Mouse (Mus musculus) erythroid progenitor cell, adult 5-6 weeks (primary cell): ENCODE measurements around the gene Polr1a. TPM values are rescaled to one million over a fixed set of nuclear protein-coding genes. Genes with fewer than 3 reads are reported as not detected.

Source experiments
- ATAC-seq: replicated peaks from 2 replicates; pipeline ENCODE4 v1.8.0; 2016; ENCODE audit warnings: moderate number of reproducible peaks, mild to moderate bottlenecking, moderate TSS enrichment, inconsistent platforms; ENCODE audit not compliant: poor library complexity, low FRiP score, severe bottlenecking
- total RNA-seq, 2 experiments: library from RNA; stranded (forward) in 1 of 2; stranded (reverse) in 1 of 2; fragments of 150-400 nt in 1 of 2; fragments of 186-747, 209-891 nt in 1 of 2; gene quantifications; 2 replicates each; pipeline versions ENCODE4 v1.2.3 to v1.2.4; 2015 to 2017; ENCODE audit warnings: low replicate concordance in 2 of 2

Gene Polr1a
- total RNA-seq, 2 experiments from 2014 or later, result 5.9 to 21.4 TPM

DNA sequence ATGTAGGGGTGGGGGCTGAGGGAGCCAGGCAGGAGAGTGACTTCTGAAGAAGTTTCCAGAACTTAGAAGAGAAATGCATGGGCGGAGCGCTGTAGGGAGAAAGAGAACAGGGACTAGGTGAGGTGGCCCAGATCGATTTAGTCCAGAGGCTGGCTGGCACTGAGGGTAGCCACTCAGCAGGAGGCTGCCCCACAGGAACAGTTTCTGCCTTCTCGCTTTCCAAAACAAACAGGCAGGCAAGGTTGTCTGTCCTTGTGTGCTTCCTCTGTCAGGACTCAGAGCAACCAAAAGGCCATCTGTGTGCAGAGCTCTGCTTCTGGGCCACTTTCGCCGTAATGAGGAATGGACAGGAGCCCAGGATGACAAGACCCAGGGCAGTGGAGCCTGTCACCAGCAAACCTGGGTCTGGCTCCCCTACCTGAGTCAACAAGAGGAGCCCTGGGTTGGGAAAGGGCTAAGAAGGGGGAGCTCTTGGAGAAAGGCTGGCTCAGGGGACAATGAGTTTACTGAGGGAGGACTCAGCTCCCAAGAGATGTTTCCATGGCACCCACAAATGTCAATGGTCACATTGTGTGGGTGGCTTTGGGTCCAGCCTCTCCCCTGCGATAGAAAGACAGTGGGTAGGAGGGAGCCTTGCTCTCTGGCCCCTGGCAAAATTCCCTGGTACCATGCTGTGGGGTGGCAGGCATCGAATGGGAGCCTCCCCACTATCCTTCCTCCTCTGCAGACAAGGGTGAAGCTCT lies 82.5 kb downstream of the Polr1a start:
- no peak for ATAC-seq

DNA sequence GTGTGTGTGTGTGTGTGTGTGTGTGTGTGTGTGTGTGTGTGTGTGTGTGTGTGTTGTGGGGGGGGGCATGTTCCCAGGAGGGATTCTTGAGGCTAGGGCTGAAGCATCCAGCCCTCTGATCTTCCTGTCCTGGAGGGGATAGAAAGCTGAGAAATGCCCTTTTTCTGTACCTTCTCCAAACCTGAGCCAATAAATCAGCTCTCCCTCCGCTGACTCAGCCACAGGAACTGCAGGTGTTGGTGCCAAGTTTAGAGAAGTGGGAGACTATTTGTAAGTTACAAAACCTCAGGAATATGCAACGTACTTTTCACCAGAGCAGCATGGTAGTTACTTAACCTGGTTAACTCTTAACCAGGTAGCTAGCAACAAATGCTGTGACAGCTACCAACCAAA lies 83.1 kb downstream of the Polr1a start:
- ATAC-seq, result no peak

- ATAC-seq, result no peak
These were observed 85.2 kb downstream of the Polr1a start for GRCm38 (mm10) chr6:71994004-71994403.

DNA sequence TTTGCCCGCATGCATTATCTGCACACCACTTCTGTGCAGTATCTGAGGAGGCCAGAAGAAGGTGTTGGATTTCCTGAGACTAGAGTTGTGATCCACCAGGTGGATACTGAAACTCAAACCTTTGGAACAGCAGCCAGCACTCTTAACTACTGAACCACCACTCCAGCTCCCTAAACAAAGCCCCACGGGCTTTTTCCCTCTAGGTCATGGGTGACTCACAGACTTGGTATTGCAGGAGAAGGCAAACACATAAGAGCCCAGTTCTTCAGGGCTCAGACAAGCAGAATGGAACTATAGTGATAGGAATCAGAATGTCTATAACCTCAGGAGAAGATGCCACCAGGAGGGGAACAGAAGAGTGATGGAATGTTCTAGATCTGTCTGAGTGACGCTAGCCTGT lies 86.2 kb downstream of the Polr1a start:
- no peak for ATAC-seq

DNA sequence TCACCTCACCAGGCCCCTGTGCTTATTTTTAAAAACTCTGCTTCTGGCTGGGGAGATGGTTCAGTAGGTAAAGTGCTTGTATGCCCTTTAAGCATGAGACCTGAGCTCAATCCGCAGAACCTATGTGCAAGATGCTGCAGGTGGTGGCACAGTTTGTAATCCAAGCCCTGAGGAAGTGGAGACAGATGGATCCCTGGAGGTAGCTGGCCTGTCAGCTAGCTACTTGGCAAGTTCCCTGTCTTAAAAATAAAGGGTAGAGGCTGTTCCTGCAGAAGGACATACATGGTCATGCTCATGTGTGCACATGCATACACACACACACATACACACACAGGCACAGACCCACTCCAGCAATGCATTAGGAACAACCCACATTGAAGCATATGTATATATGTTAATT lies 88.4 kb downstream of the Polr1a start:
- ATAC-seq, result no peak

- no peak for ATAC-seq
These were observed 91.2 kb downstream of the Polr1a start for GRCm38 (mm10) chr6:71999917-72000512.

DNA sequence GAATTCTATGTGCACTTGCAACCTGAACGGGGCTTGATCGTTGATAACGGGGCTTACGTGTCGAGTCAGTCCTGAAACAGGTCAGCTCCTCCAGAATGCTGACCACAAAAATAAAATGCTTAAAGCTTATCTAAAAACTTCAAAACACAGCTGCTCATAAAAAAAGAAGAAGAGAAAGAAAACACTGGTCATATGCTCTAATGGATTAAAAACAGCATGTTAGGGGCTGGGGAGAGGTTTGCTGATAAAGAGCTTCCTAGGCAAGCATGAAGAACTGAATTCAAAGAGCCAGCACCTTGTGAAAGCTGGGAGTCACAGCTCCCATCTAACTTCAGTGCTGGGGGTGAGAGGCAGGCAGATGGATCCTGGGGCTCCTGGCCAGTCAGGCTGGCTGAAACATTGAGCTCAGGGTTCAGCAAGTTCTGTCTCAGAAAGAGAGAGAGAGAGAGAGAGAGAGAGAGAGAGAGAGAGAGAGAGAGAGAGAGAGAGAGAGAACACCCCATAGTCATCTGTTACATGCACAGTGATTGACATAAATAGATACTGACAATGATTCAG lies 92.4 kb downstream of the Polr1a start:
- ATAC-seq, result no peak

DNA sequence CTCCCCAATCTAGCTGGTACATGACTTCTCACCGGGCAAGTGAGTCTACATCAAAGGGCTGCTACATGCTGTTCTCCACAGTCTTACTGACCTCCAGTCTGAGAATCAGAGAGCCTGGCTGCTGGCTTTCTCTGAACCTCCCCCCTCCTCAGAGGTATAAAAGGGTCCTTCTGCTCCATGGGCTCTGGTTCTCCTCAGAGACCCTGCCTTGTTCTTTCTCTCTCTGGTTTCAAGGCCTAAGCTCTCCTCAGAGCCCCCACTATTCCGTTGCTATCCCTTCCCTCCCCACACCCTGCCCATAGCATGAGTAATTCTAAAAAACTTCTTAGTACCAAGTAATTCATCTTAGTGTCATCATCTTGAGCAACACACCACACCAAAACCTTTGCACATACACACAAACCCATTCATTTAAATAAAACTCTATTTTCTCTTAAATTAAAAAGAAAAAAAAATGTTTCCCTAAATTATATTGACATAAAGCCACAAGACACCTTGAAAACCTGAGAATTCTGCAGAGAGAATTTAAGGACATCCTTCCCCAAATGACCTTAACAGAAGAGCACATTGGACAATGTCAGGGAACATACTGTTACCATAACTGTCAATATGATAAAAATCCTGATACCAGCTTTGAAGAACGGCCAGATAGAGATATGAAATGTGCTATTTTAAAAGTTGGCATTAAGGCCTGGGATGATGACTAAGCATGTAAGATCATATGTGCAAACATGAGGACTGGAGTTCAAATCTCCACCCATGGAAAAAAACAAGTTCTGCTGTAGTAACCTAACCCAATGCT lies 98.8 kb downstream of the Polr1a start:
- no peak for ATAC-seq

DNA sequence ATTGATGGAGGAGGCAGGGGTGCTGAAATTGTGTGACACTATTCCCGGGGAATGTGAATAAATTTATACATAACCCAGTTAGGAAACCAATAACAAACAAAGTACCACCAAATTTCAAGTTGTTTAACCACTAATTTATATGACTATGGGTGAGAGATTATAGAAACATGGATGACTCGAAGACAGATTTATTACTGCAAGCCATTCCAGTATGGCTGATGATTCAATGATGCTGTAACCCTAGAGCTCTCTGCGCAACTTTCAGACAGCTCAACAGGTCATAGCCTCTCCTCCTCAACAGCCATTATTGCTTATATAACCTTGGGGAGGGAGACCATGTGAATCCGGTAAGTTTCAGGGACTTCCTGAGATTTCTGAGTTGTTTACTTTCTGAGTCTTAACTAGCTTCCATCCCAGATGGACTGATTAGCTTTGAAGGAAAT lies 99.4 kb downstream of the Polr1a start:
- ATAC-seq, result no peak

DNA sequence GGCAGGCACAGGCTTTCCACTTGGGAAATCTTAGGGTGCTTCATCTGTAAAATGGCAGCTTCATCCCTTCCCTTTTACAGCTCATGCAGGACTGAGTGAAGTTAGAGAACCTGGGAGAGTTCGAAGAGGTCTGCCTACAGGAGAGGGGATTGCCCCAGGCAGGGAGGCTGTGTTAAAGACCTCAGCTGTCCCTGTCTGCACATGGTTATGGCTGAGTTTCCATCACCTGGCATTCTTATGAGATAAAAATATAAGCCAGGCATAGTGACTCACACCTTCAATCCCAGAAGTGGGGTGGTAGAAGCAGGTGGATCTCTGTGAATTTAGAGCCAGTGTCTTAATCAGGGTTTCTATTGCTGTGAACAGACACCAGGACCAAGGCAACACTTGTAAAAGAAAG lies 100.6 kb downstream of the Polr1a start:
- no peak for ATAC-seq

DNA sequence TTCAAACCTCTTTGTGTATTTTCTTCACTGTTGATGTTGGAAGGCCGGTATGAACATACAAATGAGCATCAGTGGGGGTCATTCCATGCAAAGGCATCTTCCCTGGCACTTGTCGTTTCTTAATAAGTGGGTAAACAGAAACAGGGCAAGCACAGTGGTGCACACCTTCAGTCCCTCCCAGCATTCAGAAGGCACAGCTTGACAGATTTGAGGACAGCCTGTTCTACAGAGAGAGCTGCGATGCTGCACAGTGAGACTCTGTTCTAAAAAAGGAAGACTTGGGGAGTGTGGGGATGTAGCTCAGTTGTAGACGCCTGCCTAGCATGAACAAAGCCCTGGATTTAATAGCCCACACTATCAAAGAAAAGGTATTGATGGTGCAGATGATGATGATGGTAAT lies 105.2 kb downstream of the Polr1a start:
- no peak for ATAC-seq

DNA sequence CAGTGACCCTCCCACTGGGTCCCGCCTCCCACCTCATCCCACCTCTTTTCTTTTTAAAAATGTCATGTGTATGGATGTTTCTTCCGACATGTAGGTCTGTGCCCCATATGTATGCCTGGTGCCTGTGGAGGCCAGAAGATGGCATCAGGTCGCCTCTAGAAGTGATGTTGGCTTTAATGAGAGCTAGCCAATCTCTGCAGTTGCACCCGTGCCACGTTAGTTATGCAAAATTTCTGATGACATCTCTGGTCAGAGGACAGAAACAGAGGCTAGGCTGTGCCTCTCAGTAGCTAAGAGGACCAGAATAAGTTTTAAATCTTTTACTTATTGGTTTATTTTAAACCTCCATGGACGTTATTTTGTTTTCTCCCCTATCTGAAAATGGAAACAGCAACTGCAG lies 109.2 kb downstream of the Polr1a start:
- ATAC-seq, result no peak; the same call in 1 of the 2 replicates

GRCm38 (mm10) chr6:72025497-72025896 lies 116.6 kb downstream of the Polr1a start:
- no peak for ATAC-seq

DNA sequence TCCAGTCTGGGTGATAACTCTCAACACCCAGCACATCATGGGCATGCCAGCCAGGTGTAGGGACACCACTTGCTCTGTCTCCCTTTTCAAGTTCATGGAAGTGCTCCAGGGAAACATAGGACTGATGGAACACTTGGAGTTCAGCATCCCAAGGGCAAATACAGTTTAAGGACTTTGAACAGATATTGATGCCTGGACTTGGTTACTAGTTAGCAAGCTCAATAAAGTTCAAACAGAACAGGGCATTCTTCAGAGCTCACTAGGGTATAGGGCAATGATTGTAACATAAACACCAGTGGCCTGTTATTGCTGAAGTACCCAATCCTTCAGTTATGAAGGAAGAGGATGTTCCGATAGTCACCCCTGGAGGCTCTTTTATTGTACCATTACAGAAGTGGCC lies 119.2 kb downstream of the Polr1a start:
- ATAC-seq, result no peak

DNA sequence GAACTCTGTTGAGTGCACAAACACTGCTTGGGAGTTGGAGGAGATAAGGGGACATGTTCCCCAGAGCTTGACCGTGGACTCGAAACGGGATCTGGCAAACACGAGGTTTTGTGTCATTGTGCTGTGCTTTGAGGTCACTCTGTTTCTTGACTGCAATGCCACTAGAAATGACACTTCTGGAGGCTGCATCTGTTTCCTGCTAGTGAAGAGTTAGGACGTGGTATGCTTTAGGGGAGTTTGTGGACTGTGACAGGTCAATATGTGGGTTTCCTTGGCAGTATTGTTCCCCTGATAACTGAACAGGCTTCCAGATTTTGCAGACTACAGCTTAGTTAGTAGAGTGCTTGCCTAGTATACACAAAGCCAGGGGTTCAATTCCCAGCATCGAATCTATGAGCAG lies 120.8 kb downstream of the Polr1a start:
- no peak for ATAC-seq

Other genes starting within 250 kb of the Polr1a start
- gene Reep1, start 201.5 kb upstream of the Polr1a start, total RNA-seq (2015; ENCODE audit: low replicate concordance), result not detected in 2 replicates
- gene Reep1, start 201.5 kb upstream of the Polr1a start, total RNA-seq (2017; ENCODE audit: low replicate concordance), result not detected in 2 replicates
- 5.8 and 5.9 TPM in 2 replicates for gene Mrpl35, start 82.1 kb upstream of the Polr1a start, total RNA-seq (2015; ENCODE audit: low replicate concordance)
- 8.0 and 17.9 TPM in 2 replicates for gene Mrpl35, start 82.1 kb upstream of the Polr1a start, total RNA-seq (2017; ENCODE audit: low replicate concordance)
- 72.1 and 78.4 TPM in 2 replicates for gene Immt, start 77.7 kb upstream of the Polr1a start, total RNA-seq (2015; ENCODE audit: low replicate concordance)
- gene Immt, start 77.7 kb upstream of the Polr1a start, total RNA-seq (2017; ENCODE audit: low replicate concordance), result 79.6 and 98.6 TPM in 2 replicates
- 55.1 and 91.0 TPM in 2 replicates for gene Ptcd3, start 303 bp upstream of the Polr1a start, total RNA-seq (2015; ENCODE audit: low replicate concordance)
- gene Ptcd3, start 303 bp upstream of the Polr1a start, total RNA-seq (2017; ENCODE audit: low replicate concordance), result 42.0 and 47.4 TPM in 2 replicates
- gene St3gal5, start 188.5 kb downstream of the Polr1a start, total RNA-seq (2015; ENCODE audit: low replicate concordance), result 226 and 229 TPM in 2 replicates
- 231 and 263 TPM in 2 replicates for gene St3gal5, start 188.5 kb downstream of the Polr1a start, total RNA-seq (2017; ENCODE audit: low replicate concordance)